Mouse (Mus musculus) ES-CJ7 (cell line): Measurements from ENCODE around the gene Tent5c.
"Not testable (repeated sequence)": the region's sequence is repeated elsewhere in the genome, so short reads cannot be mapped to it uniquely, and the experiment has no call there.

Experiments
- DNase-seq: peaks from one replicate; pipeline ENCODE4 v3.0.0; 2011; ENCODE audit warnings: low read depth, low spot score

The Tent5c gene

GRCm38 (mm10) chr3:100439088-100439487 is 50.0 kb downstream of the Tent5c start:
- DNase-seq = no peak

GRCm38 (mm10) chr3:100438461-100439002 is 50.6 kb downstream of the Tent5c start:
- DNase-seq = no peak

- no peak for DNase-seq
These were observed 52.4 kb downstream of the Tent5c start for GRCm38 (mm10) chr3:100436756-100437155.

GRCm38 (mm10) chr3:100431705-100432104 is 57.4 kb downstream of the Tent5c start:
- no peak for DNase-seq

- DNase-seq = no peak
These were observed 58.4 kb downstream of the Tent5c start for GRCm38 (mm10) chr3:100430731-100431130.

GRCm38 (mm10) chr3:100430101-100430500 is 59.0 kb downstream of the Tent5c start:
- DNase-seq = no peak

- no peak for DNase-seq
These were observed 59.5 kb downstream of the Tent5c start for GRCm38 (mm10) chr3:100429667-100430066.

DNA sequence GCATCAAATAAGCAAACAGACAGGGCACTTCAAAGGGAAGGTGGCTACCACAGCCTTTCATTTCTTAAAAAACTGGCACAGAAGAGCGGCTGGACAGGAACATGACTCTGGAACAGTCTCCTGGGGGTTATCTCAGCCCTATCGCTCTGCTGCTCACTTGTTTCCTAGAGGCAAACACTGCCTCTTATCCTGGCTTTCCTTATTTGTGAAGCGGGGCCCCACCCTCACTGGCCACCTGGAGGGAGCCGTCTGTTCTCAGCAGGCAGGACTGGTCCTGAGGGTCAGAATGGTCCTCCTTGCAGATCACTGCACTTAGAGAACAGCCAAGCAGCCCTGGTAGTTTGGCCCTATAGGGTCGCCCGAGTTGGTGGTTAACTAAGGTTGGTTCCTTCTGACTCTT is 61.6 kb downstream of the Tent5c start:
- no peak for DNase-seq

DNA sequence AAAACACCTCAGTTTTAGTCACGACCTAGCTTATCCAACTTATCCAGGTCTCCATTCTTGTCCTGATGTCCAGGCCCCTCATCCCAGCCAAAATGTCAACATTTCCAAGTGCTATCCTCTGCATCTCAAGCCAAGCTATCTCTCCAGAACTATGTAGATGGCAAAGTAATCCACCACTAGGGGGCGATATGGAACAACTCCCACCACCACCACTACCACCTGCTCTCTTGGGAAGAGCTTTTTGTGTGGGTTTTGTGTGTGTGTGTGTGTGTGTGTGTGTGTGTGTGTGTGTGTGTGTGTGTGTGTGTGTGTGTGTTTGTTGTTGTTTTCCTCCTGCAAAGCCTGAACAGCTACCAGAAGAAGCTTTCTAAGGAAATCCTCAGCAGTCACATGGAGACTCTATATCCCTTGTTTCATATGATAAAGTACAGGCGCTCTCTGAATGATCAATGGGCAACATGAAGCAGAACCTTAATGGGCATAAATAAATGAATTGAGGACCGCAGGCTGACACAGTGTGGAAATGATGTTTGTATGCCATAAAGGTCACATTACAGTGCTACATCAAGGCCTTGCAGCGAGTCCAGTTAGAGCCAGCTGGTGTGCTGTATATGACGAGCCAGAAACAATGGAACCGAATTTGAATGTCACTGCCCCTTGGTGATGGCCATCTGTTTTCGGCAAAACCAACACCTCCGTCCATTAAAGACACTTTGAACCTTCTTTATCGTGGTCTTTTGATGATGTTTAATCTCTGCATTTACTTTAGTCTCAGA is 66.5 kb downstream of the Tent5c start:
- peak; percentile 73 for DNase-seq

DNA sequence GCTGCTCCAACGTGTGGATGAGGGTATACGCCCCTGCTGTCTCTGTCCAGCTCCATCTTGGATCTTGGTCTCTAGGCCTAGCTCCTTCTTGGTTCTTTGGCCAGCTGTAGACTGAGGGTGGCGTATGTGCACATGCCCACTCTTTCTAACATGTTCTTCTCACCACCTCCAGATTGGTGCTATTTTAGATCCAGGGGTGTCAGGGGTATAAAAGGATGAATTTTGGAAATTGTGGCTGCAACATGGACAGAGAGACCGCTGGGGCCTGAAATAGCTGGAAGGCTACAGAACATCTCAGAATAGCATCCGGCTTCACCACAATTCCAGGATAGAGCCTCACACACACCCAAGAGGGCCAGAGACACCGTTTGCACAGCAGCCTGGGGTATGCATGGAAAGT is 67.8 kb downstream of the Tent5c start:
- peak; percentile 24 for DNase-seq

GRCm38 (mm10) chr3:100420691-100421056 is 68.5 kb downstream of the Tent5c start:
- peak; percentile 83 for DNase-seq

- peak; percentile 34 for DNase-seq
These were observed 69.0 kb downstream of the Tent5c start for GRCm38 (mm10) chr3:100419962-100420690.

DNA sequence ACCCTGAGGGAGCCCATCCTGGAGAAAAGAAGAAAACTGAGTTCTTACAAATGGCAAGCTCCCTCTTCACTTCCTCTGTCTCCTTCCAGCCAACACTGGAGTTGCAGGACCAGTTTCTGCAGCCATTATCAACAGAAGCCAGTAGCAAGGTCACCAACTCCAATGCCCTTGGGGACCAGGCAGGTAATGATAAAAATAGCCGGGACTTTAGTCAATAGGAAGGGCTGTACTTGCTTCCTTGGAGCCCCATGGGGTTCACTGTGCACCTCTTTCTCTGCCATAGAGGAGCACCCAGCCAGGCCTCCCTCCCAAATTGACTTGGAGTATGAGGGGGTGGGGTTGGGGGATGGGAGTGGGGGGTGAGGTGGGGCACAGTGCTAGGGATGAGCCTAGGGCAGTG is 70.7 kb downstream of the Tent5c start:
- no peak for DNase-seq

DNA sequence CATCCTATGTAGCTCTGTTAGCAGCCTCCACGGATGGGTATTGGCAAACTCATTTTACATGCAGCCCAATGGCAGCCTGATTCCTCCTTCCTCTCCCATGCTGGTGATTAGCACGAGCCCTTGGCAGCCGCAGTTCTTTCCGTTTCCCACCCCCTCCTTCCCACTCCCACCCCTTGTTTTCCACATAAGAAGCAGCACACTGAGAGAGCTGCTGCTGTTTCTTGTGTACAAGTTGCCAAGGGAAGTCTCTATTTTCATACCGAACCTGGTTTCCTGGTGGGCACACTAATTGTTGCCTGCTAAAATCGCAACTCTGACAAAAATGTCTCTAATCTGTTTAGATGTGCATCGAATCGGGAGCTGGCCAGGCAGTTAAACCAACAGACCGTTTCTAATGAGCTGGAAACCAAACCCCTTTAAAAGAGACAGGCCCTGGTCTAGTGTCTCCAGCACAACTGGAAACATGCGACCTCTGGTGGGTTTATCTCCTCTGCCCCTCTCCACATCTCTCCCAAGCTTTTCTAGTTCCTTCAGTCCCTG is 71.3 kb downstream of the Tent5c start:
- DNase-seq = no peak

DNA sequence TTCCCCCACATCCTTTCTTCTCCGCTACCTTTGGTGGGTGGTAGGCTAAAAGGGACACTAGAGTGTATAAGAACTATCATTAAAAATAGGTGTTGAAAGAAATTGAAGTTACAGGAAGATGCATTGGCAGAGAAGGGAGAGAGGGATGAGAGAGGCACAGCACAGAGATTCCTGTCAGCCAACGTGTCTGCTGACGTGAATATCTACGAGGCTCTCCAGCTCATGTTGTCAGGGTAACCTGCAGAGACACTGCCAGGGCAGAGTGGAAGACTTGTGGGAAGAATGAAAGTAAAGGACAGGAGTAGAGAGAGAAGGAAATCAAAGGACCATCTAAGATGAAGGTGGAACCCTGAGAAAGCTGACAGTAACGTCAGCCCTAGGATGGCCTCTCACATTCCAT is 73.5 kb downstream of the Tent5c start:
- DNase-seq = no peak

DNA sequence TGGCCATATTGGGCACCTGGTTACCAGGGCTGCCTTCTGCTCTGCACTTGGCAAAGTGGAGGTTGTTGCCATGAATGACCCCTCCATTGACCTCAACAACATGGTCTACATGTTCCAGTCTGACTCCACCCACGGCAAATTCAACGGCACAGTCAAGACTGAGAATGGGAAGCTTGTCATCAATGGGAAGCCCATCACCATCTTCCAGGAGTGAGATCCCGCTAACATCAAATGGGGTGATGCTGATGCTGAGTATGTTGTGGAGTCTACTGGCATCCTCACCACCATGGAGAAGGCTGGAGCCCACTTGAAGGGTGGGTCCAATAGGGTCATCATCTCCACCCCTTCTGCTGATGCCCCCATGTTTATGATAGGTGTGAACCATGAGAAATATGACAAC is 75.5 kb downstream of the Tent5c start:
- not testable (repeated sequence) for DNase-seq

- DNase-seq = no peak
These were observed 77.2 kb downstream of the Tent5c start for GRCm38 (mm10) chr3:100411945-100412344.

- no peak for DNase-seq
These were observed 79.8 kb downstream of the Tent5c start for GRCm38 (mm10) chr3:100409280-100409679.

DNA sequence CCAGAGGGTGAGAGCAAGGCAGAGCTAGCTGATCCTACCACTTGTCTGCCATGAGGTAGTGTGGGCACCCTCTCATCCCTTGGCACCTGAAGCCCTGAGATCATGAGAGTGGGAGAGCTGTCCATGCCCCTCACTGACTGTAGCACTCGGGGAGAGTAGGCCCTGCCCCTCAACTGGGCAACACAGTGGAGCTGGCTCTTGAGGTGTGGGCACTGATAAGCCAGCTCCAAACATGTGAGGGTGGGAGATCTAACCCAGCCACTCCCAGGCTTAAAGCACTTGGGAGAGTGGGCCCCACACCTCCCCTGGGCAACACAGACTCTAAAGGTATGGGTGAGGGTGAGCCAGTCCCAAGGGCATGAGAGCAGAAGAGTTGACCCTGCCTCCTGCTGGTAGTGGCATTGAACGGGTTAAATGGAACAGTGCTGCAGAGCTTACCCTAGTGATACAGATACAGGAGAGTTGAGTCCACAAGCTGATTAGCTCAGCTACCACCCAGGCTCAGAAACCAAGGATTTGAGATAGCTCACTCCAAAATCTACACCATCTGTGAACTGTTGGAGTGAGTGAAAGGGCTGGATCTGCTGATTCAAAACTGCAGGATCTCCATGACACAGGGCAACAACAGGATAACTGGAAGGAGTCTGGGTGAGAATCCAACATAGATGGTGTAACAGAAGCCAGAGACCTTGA is 80.6 kb downstream of the Tent5c start:
- DNase-seq = no peak

DNA sequence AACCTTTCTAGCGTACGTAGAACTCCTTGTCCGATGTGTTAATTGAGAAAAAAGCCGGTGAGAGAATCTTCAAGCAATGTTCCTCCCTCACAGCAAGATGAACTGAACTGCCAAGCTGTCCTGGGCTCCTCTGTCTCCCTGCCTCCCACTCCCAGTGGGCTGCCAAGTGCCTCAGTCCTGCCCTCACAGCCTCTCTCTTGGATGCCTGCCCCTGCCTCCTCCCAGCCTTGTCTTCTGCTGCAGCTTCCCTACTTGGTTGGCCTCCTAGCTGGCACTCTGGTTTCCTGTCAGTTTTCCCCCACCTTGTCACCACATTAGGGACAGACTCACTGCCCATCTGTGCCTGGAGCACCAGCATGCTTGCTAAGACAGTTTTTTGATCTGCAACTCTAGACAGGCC is 86.5 kb downstream of the Tent5c start:
- no peak for DNase-seq
